In the genomic region with DNA sequence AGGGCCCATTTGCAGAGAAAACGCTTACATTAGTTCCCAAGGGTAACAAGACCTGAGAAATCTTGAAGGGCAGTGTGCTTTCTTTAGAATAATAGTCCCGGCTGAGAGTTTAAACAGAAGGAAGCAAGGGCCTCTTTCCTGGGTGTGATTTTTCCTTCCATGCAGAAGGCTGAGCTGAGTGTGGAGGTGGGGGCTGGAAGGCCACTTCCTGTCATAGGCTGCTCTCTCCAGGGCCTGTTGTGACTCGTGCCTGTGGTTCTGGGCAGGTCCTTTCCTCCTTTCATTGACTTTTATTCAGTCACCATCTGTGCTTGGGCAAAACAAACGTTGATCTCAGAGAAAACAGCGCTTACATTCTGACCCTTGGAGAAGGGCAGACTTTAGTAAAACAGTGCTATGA, we compare ENCODE assay signal across 9 mouse cellular contexts. TPM values are rescaled to one million over a fixed set of nuclear protein-coding genes. Genes with fewer than 3 reads are reported as not detected.
DNase-seq lines count a peak whose midpoint lies in the region; ATAC-seq and TF ChIP-seq lines count a peak whose summit lies in the region.
"Had no signal": no experiment of that assay in that cellular context is flagged by ENCODE, and none has a peak within 500 bp of the region (broad histone marks: within the 10 kb centered on the region; RNA-seq: fewer than 3 reads in every experiment).

No protein-coding gene starts in this region.

- DNase-seq in 3T3-L1 (ENCODE audit: low read depth, low spot score): peak; percentile 75
- DNase-seq in CD4-positive helper T cell, adult 2 months (ENCODE audit: low read depth, low spot score): peak; percentile 7
- peak; percentile 53 for DNase-seq in kidney, adult 2 months
- DNase-seq in urinary bladder, postnatal 14 days (ENCODE audit: low spot score): peak; percentile 72
- DNase-seq in ovary, postnatal 10 days (ENCODE audit: low spot score): no peak

- H3K36me3 ChIP-seq in heart, embryonic 11.5 days (ENCODE audit: control insufficient read depth, insufficient read depth, low read length): no peaks in the 10 kb centered on the region
- H3K36me3 ChIP-seq in kidney, adult 2 months (ENCODE audit: control insufficient read depth, insufficient read depth, low read length): no peaks in the 10 kb centered on the region
- H3K36me3 ChIP-seq in lung, embryonic 16.5 days (ENCODE audit: control insufficient read depth, insufficient read depth, low read length): peaks cover 2% of the 10 kb centered on the region; the same call in 1 of the 2 replicates

- H3K27ac ChIP-seq in heart, embryonic 11.5 days (ENCODE audit: low read depth, low read length): peak overlapping the region; percentile 71
- H3K27ac ChIP-seq in kidney, adult 2 months (ENCODE audit: insufficient read depth, low read depth, low read length): peak overlapping the region; percentile 65
- H3K27ac ChIP-seq in lung, embryonic 16.5 days (ENCODE audit: low read length): peak overlapping the region; percentile 94

- H3K27me3 ChIP-seq in heart, embryonic 11.5 days (ENCODE audit: control insufficient read depth, insufficient read depth, low read length): peaks cover 3% of the 10 kb centered on the region; the same call in 1 of the 2 replicates
- no peaks in the 10 kb centered on the region for H3K27me3 ChIP-seq in kidney, adult 2 months (replicated peaks; ENCODE audit: control insufficient read depth, insufficient read depth, low read length)
- no peaks in the 10 kb centered on the region for H3K27me3 ChIP-seq in lung, embryonic 16.5 days (ENCODE audit: control insufficient read depth, insufficient read depth, low read depth, low read length)

- WGBS in heart, embryonic 11.5 days (ENCODE audit: insufficient replicate concordance): 40% methylated on average over 5 of the region's 5 CpGs
- 47% methylated on average over 5 of the region's 5 CpGs for WGBS in kidney, adult 2 months
- WGBS in lung, embryonic 16.5 days: 14% methylated on average over 5 of the region's 5 CpGs

- no peak overlapping the region for H3K9ac ChIP-seq in heart, embryonic 11.5 days (ENCODE audit: low read depth, low read length)
- H3K9ac ChIP-seq in lung, embryonic 16.5 days (ENCODE audit: low read length): peak overlapping the region; percentile 79

- peak overlapping the region; percentile 85 for H3K4me2 ChIP-seq in heart, embryonic 11.5 days
- H3K4me2 ChIP-seq in lung, embryonic 16.5 days (ENCODE audit: low read depth, low read length): peak overlapping the region; percentile 72

- 0 out of 2 replicates have a peak, but pooled peaks have one; percentile 52 for ATAC-seq in heart, embryonic 11.5 days (replicated peaks; ENCODE audit: insufficient number of reproducible peaks, low FRiP score, low TSS enrichment)
- peak; percentile 45 for ATAC-seq in lung, embryonic 16.5 days (ENCODE audit: low read depth)
- no peak for ATAC-seq in megakaryocyte progenitor cell, adult 5-6 weeks (replicated peaks; ENCODE audit: poor library complexity)

- H3K4me3 ChIP-seq in heart, embryonic 11.5 days (ENCODE audit: low read depth, low read length): no peak overlapping the region
- peak overlapping the region; percentile 66 for H3K4me3 ChIP-seq in kidney, adult 2 months (ENCODE audit: insufficient read depth, low read depth, low read length)
- H3K4me3 ChIP-seq in lung, embryonic 16.5 days (ENCODE audit: low read length): peak overlapping the region; percentile 62

- TF ChIP-seq CTCF in kidney, adult 2 months (conservative IDR thresholded peaks at IDR 0.05; ENCODE audit: insufficient read depth, insufficient read length, low read depth, low read length): no peak

- no peaks in the 10 kb centered on the region for H3K4me1 ChIP-seq in heart, embryonic 11.5 days (ENCODE audit: control insufficient read depth, insufficient read depth, low read length)
- no peaks in the 10 kb centered on the region; the same call in 1 of the 2 replicates for H3K4me1 ChIP-seq in kidney, adult 2 months (ENCODE audit: control insufficient read depth, insufficient read depth, low read length)
- peaks cover 24% of the 10 kb centered on the region for H3K4me1 ChIP-seq in lung, embryonic 16.5 days (replicated peaks; ENCODE audit: control insufficient read depth, insufficient read depth, low read length)

- H3K9me3 ChIP-seq in heart, embryonic 11.5 days (replicated peaks; ENCODE audit: control insufficient read depth, low read length): no peaks in the 10 kb centered on the region
- no peaks in the 10 kb centered on the region for H3K9me3 ChIP-seq in lung, embryonic 16.5 days (ENCODE audit: control insufficient read depth, low read length)

- no peak for TF ChIP-seq POLR2A in kidney, adult 2 months (IDR thresholded peaks at IDR 0.05; ENCODE audit: low read depth, low read length)

RNA-seq across cellular contexts. Expression of a gene that starts 1.2 kb away (rescaled TPM):
- polyA plus RNA-seq in heart, embryonic 11.5 days (2014; fragmentation: Nextera tagmentation; extraction: Ambion mirVana): 13.7 and 15.9 TPM in 2 replicates
- polyA plus RNA-seq in kidney, adult 2 months (2012; rRNA removed): 44.0 and 50.3 TPM in 2 replicates
- 123 and 135 TPM in 2 replicates for polyA plus RNA-seq in lung, embryonic 16.5 days (2015; fragmentation: Nextera tagmentation; extraction: Ambion mirVana)
- total RNA-seq in megakaryocyte progenitor cell, adult 5-6 weeks (2015): 0.74 and 1.1 TPM in 2 replicates
- total RNA-seq in megakaryocyte progenitor cell, adult 5-6 weeks (2017): 0.37 and 0.78 TPM in 2 replicates

RNA-seq across cellular contexts. Expression of a gene that starts 24.0 kb away (rescaled TPM):
- polyA plus RNA-seq in heart, embryonic 11.5 days (2014; fragmentation: Nextera tagmentation; extraction: Ambion mirVana): 69.2 and 81.5 TPM in 2 replicates
- 149 and 197 TPM in 2 replicates for polyA plus RNA-seq in kidney, adult 2 months (2012; rRNA removed)
- polyA plus RNA-seq in lung, embryonic 16.5 days (2015; fragmentation: Nextera tagmentation; extraction: Ambion mirVana): 658 and 664 TPM in 2 replicates
- total RNA-seq in megakaryocyte progenitor cell, adult 5-6 weeks (2015): not detected in 2 replicates
- total RNA-seq in megakaryocyte progenitor cell, adult 5-6 weeks (2017): not detected in 2 replicates
- total RNA-seq: common myeloid progenitor, adult 5-6 weeks had no signal
